Mouse (Mus musculus): Measurements from ENCODE around the gene Zfp575.

DNA sequence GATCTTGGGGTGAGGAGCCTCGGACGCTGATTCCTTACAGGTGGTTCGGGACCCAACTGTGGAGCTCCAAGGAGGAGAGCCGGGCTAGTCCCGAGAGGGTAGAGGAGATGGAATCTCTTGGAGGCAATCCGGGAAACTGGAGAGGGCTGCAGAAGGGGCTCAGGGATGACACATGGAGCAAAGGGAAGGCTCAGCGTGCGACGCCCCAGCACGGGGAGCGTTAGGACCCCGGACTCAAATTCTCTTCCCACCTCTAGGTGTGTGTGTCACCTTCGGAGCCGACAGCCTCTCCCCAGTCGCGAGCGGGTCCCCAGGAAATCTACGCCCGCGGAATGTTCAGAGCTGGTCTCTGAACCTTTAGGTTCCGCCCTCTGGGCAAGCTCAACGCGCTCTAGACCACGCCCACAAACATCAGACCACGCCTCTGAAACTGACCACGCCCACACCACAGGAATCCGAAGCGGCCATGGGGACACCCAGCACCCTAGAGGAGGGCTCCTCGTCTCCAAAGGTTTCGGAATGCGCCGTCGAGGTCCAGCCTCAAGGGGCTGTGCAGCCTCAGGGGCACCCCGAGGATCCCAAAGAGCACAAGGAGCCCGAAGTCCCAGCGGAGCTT lies 23.5 kb upstream of the Zfp575 start:
- TF ChIP-seq CTCF (IDR thresholded peaks at IDR 0.05; ENCODE audit: insufficient read depth, low read length) (no peak), POLR2A (IDR thresholded peaks at IDR 0.05; ENCODE audit: borderline replicate concordance, extremely low read depth, low read depth, low read length) (peak; percentile 61; the same call in 1 of the 2 replicates)

Data from lung, adult 2 months (tissue).